Mouse (Mus musculus) macrophage (primary cell): ENCODE results near the gene Tnfrsf11a. TPM values are rescaled to one million over a fixed set of nuclear protein-coding genes. Genes with fewer than 3 reads are reported as not detected.
"Not testable (repeated sequence)": the region's sequence is repeated elsewhere in the genome, so short reads cannot be mapped to it uniquely, and the experiment has no call there.

ENCODE experiments used
- H3K27ac ChIP-seq: fragments of 350-480 bp; formaldehyde crosslinking; 2 replicates; pipeline ENCODE4 v1.9.0; 2021
- H3K36me3 ChIP-seq: fragments of 350-480 bp; formaldehyde crosslinking; 2 replicates; pipeline ENCODE4 v1.9.0; 2021; ENCODE audit errors: inconsistent target
- H3K4me3 ChIP-seq: fragments of 350-480 bp; formaldehyde crosslinking; 2 replicates; pipeline ENCODE4 v1.9.0; 2021; ENCODE audit errors: inconsistent target
- H3K79me2 ChIP-seq: fragments of 350-480 bp; formaldehyde crosslinking; 2 replicates; pipeline ENCODE4 v1.9.0; 2021; ENCODE audit errors: inconsistent target
- WGBS: methylation state at CpG from one replicate; pipeline ENCODE4 v1.1.7; 2026; ENCODE audit warnings: inconsistent platforms; ENCODE audit not compliant: missing documents; 5-methylcytosine and 5-hydroxymethylcytosine counted together
- polyA plus RNA-seq: library from polyadenylated mRNA; stranded (reverse); fragments of 250-400 nt; gene quantifications from 3 replicates; pipeline ENCODE4 v1.2.4, GENCODE M21; 2018; ENCODE audit warnings: inconsistent platforms

Gene Tnfrsf11a
- polyA plus RNA-seq, 1 experiment from 2014 or later: 38.4 TPM

- not testable (repeated sequence) for H3K27ac ChIP-seq, H3K79me2 ChIP-seq, H3K4me3 ChIP-seq, H3K36me3 ChIP-seq
- 99% methylated on average over 9 of the region's 9 CpGs for WGBS
Observed at GRCm38 (mm10) chr1:105766099-105766498, 14.4 kb upstream of the Tnfrsf11a start.

- H3K27ac ChIP-seq: no peak overlapping the region
- no peaks in the 10 kb centered on the region for H3K36me3 ChIP-seq
- WGBS: 64% methylated on average over 2 of the region's 2 CpGs
- no peaks in the 10 kb centered on the region for H3K79me2 ChIP-seq
- no peak overlapping the region for H3K4me3 ChIP-seq
Observed at GRCm38 (mm10) chr1:105768397-105768796, 12.1 kb upstream of the Tnfrsf11a start.

GRCm38 (mm10) chr1:105770685-105771084 is 9.8 kb upstream of the Tnfrsf11a start:
- Histone ChIP-seq H3K4me3 (no peak overlapping the region), H3K79me2 (no peaks in the 10 kb centered on the region), H3K36me3 (no peaks in the 10 kb centered on the region), H3K27ac (no peak overlapping the region)
- 94% methylated on average over 2 of the region's 2 CpGs for WGBS

- H3K4me3 ChIP-seq: no peak overlapping the region
- H3K27ac ChIP-seq: no peak overlapping the region
- WGBS: 69% methylated on average over 4 of the region's 4 CpGs
- no peaks in the 10 kb centered on the region for H3K36me3 ChIP-seq
- peaks cover 8% of the 10 kb centered on the region for H3K79me2 ChIP-seq
Observed at GRCm38 (mm10) chr1:105776426-105776825, 4.1 kb upstream of the Tnfrsf11a start.

DNA sequence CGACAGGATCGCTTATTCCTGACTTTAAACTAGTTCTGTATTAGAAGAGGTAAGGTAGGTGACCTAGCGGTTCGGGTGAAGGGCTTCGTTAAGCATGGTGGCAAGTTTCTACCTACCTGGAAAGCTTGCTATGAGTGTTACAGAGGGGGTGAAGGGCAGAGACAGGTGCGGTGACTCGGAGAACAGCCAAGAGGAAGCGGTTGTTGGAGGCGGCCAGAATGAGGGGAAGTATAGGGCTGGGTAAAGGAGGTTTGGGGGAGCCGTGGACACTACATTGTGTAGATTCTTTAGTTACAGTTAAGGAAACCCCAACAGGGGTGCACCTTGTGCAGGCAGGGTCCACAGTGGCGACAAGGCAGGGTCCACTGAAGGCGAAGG is 450 bp upstream of the Tnfrsf11a start:
- Histone ChIP-seq H3K4me3 (peak overlapping the region; percentile 26; the same call in 1 of the 2 replicates), H3K36me3 (no peaks in the 10 kb centered on the region), H3K79me2 (peaks cover 45% of the 10 kb centered on the region), H3K27ac (0 out of 2 replicates have a peak overlapping the region, but pooled peaks have one; percentile 19)
- 32% methylated on average over 12 of the region's 12 CpGs for WGBS

DNA sequence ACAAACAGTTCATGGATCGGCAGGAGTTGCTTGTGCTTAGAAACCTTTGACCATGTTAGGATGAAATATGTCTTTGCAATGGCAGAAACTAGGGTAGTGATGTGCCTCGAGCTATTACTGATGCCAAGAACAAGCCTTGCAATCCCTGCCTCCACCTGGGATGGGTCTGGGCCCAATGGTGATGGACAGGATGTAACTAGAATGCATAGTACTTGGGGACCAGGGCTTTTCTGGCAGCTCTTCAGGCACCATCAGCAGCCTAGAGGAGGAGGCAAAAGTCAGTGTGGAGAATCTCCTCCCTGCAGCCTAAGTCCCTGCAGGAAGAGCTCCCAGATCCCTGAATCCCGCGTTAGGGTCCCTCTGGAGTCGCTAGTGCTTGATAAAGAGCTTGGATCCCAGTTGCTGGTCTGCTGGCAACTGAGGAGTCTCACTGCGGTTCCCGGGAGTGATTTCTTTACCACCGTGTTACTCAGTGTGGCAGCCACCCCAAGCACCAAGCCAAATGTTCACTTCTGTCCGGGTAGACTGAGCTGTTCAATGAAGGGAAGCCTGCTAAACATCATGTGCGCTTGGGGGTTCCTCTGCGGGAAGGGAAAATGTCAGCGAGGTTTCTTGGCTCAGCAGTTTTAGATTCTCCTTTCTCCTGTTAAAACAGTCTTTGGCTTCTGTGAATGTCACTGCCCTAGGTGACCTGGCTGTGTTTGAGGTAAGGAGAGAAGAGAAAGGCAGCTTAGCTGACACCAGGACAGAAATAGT is 1.1 kb downstream of the Tnfrsf11a start:
- H3K27ac ChIP-seq: peak overlapping the region; percentile 86
- peaks cover 60% of the 10 kb centered on the region for H3K79me2 ChIP-seq
- H3K36me3 ChIP-seq: no peaks in the 10 kb centered on the region
- H3K4me3 ChIP-seq: peak overlapping the region; percentile 97
- 25% methylated on average over 12 of the region's 12 CpGs for WGBS

GRCm38 (mm10) chr1:105784257-105785016 is 3.9 kb downstream of the Tnfrsf11a start:
- 72% methylated on average over 5 of the region's 5 CpGs for WGBS
- no peak overlapping the region for H3K4me3 ChIP-seq
- H3K27ac ChIP-seq: peak overlapping the region; percentile 45
- peaks cover 86% of the 10 kb centered on the region for H3K79me2 ChIP-seq
- no peaks in the 10 kb centered on the region for H3K36me3 ChIP-seq

DNA sequence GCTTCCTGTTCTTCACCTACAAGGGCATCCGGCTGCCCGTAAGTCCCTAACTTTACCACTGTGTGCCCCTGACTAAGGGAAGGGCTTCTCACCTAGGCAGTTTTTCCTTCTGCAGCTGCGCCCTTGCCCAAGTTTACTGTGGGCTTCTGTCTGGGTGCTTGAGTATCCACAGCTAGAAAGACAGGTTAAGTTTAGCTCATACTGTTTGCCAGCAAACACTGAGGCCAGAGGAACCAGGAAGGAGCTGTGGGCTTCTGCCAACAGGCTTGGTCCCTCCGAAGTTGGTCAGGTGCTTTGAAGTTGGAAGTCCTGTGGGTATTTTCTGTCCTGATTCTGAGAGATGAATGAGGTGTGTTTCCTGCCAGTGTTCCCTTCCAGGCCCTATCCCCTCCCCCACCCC is 4.6 kb downstream of the Tnfrsf11a start:
- 42% methylated on average over 4 of the region's 4 CpGs for WGBS
- Histone ChIP-seq H3K36me3 (no peaks in the 10 kb centered on the region), H3K27ac (peak overlapping the region; percentile 45), H3K79me2 (peaks cover 93% of the 10 kb centered on the region), H3K4me3 (no peak overlapping the region)

GRCm38 (mm10) chr1:105786731-105787357 is 6.3 kb downstream of the Tnfrsf11a start:
- H3K36me3 ChIP-seq: no peaks in the 10 kb centered on the region
- peak overlapping the region; percentile 1; the same call in 1 of the 2 replicates for H3K4me3 ChIP-seq
- H3K79me2 ChIP-seq: peaks cover 96% of the 10 kb centered on the region
- peak overlapping the region; percentile 95 for H3K27ac ChIP-seq
- WGBS: 32% methylated on average over 6 of the region's 6 CpGs

GRCm38 (mm10) chr1:105790103-105790502 is 9.6 kb downstream of the Tnfrsf11a start:
- 18% methylated on average over 3 of the region's 3 CpGs for WGBS
- no peak overlapping the region for H3K4me3 ChIP-seq
- H3K79me2 ChIP-seq: peaks cover 96% of the 10 kb centered on the region
- 0 out of 2 replicates have a peak, but pooled peaks cover 7% of the 10 kb centered on the region for H3K36me3 ChIP-seq
- peak overlapping the region; percentile 95 for H3K27ac ChIP-seq

DNA sequence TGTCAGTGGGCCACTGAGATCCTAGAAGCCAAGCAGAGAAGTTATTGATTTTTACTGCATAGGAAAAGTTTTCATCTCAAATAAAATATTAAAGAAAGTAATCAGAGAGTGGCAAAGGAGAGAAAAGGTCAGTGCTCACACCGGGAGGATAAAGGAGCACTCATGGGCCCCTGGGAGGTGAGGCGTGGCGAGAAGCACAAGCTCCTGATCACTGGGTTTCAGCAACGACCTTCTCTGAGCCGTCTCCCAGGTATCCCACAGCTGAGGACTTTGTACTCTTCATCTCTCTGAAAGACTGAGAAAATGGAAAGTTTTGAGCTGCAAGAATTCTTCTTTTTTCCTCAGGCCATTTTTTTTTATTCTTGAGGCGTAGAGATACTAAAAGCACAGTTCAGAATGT is 14.2 kb downstream of the Tnfrsf11a start:
- 98% methylated on average over 6 of the region's 6 CpGs for WGBS
- 0 out of 2 replicates have a peak, but pooled peaks cover 7% of the 10 kb centered on the region for H3K36me3 ChIP-seq

GRCm38 (mm10) chr1:105795705-105796104 is 15.2 kb downstream of the Tnfrsf11a start:
- H3K27ac ChIP-seq: no peak overlapping the region
- H3K36me3 ChIP-seq: 0 out of 2 replicates have a peak, but pooled peaks cover 7% of the 10 kb centered on the region
- H3K4me3 ChIP-seq: no peak overlapping the region
- 85% methylated on average over 4 of the region's 4 CpGs for WGBS
- H3K79me2 ChIP-seq: peaks cover 100% of the 10 kb centered on the region

More for the DNA sequence above, 14.2 kb downstream of the Tnfrsf11a start:
- no peak overlapping the region for H3K27ac ChIP-seq
- H3K4me3 ChIP-seq: no peak overlapping the region
- peaks cover 99% of the 10 kb centered on the region for H3K79me2 ChIP-seq

DNA sequence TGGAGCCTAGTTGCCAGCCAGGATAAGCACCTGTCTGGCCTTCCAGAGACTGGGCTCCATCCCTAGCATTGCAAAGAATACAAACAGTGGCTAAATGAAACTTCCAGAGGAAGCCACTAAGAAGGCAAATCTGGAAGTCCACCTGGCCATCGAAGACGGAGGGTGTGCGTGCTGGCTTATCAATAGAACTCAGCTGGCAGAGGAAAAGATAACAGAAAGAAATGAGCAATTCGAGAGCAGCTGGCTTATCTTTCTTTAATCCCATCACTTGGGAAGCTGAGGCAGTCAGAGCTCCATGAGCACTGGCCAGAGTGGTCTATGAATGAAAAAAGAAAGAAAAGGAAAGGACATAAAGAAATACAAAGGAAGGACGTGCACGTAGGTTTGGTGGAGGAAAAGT is 20.1 kb downstream of the Tnfrsf11a start:
- Histone ChIP-seq H3K4me3 (no peak overlapping the region), H3K27ac (peak overlapping the region; percentile 54), H3K79me2 (peaks cover 100% of the 10 kb centered on the region), H3K36me3 (no peaks in the 10 kb centered on the region)
- WGBS: 94% methylated on average over 6 of the region's 6 CpGs

- Histone ChIP-seq H3K4me3 (no peak overlapping the region), H3K27ac (peak overlapping the region; percentile 54), H3K36me3 (no peaks in the 10 kb centered on the region), H3K79me2 (peaks cover 100% of the 10 kb centered on the region)
Observed at GRCm38 (mm10) chr1:105801252-105801651, 20.7 kb downstream of the Tnfrsf11a start.
